Mouse (Mus musculus) lung, postnatal 10 days (tissue): Measurements from ENCODE around the gene Hand2.
A peak's percentile ranks its signal among the peaks of the same experiment; 100 is the strongest.

ENCODE experiments used
- DNase-seq: peaks from one replicate; pipeline ENCODE4 v3.0.0; 2021

The Hand2 gene

DNA sequence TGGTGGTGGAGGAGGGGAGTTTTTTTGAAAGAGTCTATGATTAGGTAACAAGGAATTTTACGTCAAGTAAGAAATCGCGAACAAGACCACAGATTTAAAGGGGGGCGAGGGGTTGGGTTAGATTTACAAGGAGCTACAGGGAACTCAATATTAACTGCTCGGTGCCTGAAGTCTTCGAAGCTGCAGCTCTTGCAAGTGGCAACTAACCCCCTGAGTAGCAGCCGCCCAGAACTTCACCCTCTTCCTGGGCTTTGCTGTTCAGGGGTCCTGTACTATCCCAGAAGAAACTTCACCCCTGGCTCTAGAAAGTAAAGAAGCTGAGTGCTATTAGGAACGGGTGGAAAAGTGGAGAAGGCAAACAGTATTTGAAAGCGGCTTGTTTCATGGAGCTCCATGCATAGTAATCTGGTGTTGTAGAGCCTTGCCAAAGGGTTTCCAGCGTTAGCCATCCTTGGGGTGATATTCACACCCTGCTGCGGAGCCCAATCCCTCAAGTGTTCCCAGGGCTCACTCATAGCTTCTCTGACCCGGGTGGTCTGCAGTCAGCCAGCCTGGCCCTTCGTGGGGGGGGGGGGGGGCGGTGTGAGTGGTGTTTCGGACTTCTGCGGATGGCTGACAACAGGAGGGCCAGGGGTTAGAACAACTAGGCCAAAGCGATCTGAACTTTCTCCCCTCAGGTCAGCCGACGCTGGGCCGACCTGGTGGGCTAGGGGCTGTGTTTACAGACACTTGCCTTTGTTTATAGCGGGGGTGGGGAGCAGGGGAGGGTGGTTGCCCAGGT lies 4.5 kb downstream of the Hand2 start:
- no peak for DNase-seq

- DNase-seq = no peak
These were observed 5.6 kb downstream of the Hand2 start for GRCm38 (mm10) chr8:57326091-57327065.

DNA sequence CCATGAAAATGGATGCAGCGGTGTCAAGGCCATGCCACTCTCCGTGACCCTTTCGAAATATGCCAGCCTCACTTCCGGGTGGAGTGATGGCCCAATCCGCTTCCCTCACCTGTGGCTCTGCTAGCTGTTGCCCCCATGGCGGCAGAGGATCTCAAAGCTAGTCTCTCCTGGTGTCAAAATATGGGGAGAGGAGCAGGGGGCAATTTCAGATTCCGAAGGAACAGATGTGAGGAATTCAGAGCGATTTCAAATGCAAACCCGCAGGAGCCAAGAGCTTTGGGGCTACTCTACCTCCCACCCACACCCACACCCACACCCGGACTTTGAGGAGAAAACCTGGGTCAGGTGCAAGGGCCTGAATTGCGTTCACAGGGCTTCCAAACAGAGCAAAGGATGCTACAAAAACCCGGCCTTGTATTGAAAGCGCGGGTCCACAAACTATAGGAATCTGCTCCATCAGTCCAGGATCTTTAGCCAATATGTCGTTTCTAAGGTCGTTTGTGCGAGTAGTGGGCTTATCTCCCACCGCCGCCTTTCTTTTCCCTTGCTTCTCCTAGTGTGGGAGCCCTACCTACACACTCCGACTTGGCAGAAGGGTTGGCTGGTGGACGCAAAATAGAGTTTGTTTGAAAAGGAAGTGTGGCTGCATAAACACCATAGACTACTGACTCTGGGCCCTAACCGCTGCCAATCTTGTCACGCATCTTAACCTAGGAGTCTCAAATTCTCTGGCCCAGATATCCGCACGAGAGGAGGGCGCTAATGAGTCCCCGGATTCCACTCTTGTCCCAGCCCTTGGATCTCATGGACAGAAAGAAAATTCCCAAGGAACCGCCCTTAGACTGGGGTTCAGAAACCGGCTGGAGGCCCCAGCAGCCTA lies 6.7 kb downstream of the Hand2 start:
- DNase-seq = no peak

GRCm38 (mm10) chr8:57328161-57328920 lies 7.6 kb downstream of the Hand2 start:
- DNase-seq = peak; percentile 60

DNA sequence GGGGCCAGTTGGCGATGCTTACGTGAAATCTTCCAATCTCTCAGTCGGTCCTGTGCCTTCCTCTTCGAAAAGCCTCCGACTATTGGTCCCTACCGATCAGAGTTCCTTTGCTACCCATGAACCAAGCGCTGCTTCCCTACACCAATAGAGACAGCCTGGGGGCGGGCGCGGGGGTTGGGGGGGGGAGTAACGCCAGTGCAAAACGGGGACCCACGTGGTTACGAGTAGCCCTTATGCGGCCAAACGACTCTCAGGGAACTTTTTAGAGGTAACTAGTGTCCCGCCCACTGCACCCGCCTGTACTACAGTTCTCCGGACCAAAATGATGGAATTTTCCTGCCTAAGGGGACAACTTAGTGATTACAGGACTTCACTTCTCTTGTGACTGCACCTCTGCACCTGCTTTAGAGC lies 8.2 kb downstream of the Hand2 start:
- DNase-seq = no peak

- no peak for DNase-seq
These were observed 9.3 kb downstream of the Hand2 start for GRCm38 (mm10) chr8:57330106-57330505.

DNA sequence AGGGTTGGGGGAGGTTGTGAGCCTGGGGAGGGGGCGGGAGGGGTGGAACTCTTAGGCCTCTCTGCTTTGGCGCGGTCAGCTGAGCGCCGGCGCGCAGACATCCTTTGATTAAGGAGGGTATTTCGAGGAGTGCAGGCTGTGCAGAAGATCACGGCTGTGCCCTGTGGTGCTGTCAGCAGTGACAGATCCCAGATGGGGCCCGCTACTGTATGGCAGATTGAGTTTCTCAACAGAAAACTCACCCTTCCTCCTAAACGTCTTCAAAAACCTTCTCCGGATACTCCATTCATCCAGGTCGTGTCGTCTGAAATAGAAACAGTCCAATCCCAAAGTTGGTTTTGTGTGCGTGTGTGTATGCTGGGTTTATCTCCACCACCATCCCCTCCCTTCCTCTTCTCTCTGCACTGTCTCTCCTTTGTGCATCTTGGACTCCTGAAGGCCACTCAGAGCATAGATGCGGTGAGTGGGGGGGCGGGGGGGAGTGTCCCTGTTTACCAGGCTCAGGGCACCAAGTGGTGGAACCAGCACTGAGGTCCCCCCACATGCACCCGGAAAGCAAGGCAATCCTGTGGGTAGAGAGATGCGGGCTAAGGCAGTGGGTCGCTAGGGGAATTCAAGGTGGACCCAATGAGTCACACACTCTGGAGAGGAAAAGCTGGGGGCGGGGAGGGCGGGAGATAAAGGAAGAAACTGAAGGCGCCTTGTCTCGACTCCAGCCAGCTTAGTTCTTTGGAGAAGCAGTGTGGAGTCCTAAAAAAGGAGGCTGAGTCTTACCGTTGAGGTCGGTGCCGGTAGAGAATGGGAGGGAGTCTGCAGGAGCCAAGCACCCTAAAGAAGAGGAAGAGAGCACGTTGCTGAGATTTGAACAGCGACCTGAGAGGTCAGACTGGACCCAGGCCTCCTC lies 11.2 kb downstream of the Hand2 start:
- no peak for DNase-seq

- no peak for DNase-seq
These were observed 12.1 kb downstream of the Hand2 start for GRCm38 (mm10) chr8:57332676-57333482.

DNA sequence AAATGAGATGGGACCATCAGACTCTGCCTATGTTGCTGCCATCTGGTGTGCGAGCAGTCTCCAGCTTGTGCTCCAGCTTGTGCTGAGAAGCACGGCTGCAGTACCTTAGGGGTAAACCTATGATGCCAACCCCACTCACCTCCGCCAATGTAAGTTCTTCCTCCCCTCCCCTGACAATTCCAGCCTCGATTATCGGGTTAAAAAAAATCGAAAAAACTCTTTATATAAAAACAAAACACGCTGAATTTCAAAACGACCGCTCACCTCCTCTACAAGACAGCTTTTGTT lies 12.6 kb downstream of the Hand2 start:
- no peak for DNase-seq

DNA sequence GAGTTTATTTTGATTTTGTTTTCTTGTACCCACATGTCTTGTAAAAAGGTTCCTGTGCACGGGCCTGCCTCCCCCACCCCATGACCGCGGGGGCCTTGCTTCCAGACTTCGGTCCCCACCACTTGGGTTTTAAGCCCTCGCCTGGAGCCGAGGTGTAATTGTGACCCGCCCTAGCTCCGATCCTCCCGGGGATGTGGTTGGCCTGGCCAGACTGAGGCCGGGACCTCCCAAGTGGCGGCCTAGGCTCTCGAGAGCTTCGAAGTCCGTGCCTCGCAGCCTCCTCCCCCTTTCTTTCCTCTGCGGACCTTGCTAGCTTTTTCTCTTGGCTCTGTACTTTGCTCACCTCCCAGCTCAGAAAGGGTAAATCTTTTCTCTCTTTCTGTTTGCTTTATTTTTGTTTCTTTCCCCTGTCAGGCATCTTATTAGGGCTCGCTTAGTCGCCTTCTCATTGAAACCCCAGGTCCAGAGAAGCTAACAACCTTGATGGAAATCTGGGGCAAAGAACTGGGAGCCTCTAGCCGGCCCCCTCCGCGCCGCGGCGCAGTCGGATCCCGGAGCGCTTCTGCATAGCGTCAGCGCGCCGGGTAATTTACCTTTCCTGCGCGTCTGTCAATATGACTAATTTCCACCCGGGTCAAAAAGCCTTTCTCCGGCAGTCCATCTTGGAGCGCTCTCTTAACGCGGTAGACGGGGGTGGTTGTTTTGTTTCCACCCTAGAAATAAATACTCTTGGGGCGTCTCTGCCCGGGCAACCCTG lies 13.2 kb downstream of the Hand2 start:
- DNase-seq = no peak

- DNase-seq = no peak
These were observed 13.9 kb downstream of the Hand2 start for GRCm38 (mm10) chr8:57334714-57335113.

GRCm38 (mm10) chr8:57337271-57338030 lies 16.7 kb downstream of the Hand2 start:
- no peak for DNase-seq

DNA sequence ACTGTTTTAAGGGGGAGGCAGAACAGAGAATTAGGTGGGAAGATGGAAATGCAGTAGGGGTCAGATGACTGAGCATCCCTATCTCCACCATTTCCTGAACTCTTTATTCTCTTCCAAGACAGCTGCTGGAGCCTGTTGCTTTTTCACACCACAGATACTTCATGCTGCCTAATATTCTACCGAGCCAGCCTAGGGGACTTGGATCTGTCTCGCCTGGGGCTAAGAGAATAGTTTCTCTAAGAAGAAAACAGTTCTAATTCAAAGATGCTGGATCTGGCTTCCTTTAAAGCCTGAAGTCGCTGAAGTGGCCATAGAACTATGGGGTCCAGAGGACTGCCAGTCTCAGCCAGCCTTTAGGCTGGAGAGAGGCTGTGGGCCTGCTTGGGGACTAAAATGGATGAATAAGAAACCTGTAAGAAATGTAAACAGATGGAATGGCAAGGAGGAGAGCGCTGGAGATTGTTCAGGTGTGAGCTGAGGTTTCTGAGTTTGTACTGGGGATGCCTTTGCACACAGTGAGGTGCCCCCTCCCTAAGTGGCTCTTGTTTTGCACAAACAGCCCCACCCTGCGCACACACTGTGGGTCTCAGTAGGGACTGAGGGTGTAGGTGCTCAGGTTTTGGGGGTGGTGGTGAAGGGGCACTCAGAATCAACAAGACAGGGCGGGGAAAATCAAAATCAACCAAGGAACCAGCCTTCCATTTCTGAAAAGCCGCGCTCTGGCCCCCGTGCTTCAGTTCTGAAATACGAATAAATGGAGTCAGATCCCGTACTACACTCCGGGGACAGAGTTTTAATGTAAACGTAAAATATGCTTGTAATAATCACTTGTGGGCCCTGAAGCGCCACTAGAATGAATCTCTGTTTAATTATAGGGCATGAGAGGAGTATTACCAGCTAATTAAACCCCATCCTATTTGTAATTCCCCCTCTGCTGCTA lies 19.2 kb downstream of the Hand2 start:
- DNase-seq = no peak

GRCm38 (mm10) chr8:57340840-57341540 lies 20.2 kb downstream of the Hand2 start:
- no peak for DNase-seq

DNA sequence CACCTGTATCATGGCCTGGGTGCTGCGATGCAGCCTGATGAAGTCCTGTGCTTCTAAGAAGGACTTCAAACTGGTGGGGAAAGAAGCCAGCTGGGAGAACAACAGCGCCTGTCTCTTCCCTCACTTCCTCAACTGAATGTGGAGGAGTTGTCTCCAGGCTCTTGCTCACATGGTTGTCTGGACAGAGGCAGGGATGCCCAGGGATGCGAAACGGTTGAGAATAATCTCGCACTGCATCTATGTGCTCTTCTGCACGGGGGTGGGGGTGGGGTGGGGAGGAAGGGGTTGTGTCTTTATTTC lies 20.7 kb downstream of the Hand2 start:
- DNase-seq = no peak

- no peak for DNase-seq
These were observed 21.8 kb downstream of the Hand2 start for GRCm38 (mm10) chr8:57342386-57343090.
